Mouse (Mus musculus) CD4-positive helper T cell, adult 2 months (primary cell): Measurements from ENCODE around the gene Pdgfd.
"Not testable (repeated sequence)": the region's sequence is repeated elsewhere in the genome, so short reads cannot be mapped to it uniquely, and the experiment has no call there.

Source experiments
- DNase-seq: peaks from one replicate; pipeline ENCODE4 v3.0.0-alpha.2; 2012; ENCODE audit warnings: low read depth, missing footprints, low spot score

Pdgfd gene

GRCm38 (mm10) chr9:6168391-6169037 is at the start of gene Pdgfd:
Pdgfd (plus strand) TSS chr9:6168584.
- no peak for DNase-seq

GRCm38 (mm10) chr9:6169038-6169431 is 651 bp downstream of the Pdgfd start:
- no peak for DNase-seq

- DNase-seq = no peak
Measured at GRCm38 (mm10) chr9:6170962-6171361, 2.6 kb downstream of the Pdgfd start.

- DNase-seq = no peak
Measured at GRCm38 (mm10) chr9:6173276-6173675, 4.9 kb downstream of the Pdgfd start.

GRCm38 (mm10) chr9:6175731-6176130 is 7.3 kb downstream of the Pdgfd start:
- DNase-seq = no peak

- no peak for DNase-seq
Measured at GRCm38 (mm10) chr9:6182307-6182923, 14.0 kb downstream of the Pdgfd start.

GRCm38 (mm10) chr9:6187955-6188354 is 19.6 kb downstream of the Pdgfd start:
- DNase-seq = no peak

- no peak for DNase-seq
Measured at GRCm38 (mm10) chr9:6193352-6193751, 25.0 kb downstream of the Pdgfd start.

- no peak for DNase-seq
Measured at GRCm38 (mm10) chr9:6212862-6213261, 44.5 kb downstream of the Pdgfd start.

- DNase-seq = no peak
Measured at GRCm38 (mm10) chr9:6217505-6217904, 49.1 kb downstream of the Pdgfd start.

GRCm38 (mm10) chr9:6235982-6236381 is 67.6 kb downstream of the Pdgfd start:
- DNase-seq = not testable (repeated sequence)

- no peak for DNase-seq
Measured at GRCm38 (mm10) chr9:6250320-6250719, 81.9 kb downstream of the Pdgfd start.

GRCm38 (mm10) chr9:6251990-6252389 is 83.6 kb downstream of the Pdgfd start:
- DNase-seq = no peak

GRCm38 (mm10) chr9:6257072-6257471 is 88.7 kb downstream of the Pdgfd start:
- no peak for DNase-seq

- no peak for DNase-seq
Measured at GRCm38 (mm10) chr9:6264820-6265219, 96.4 kb downstream of the Pdgfd start.

- DNase-seq = no peak
Measured at GRCm38 (mm10) chr9:6269796-6270280, 101.5 kb downstream of the Pdgfd start, which contains the start of gene Ddi1. Ddi1 (minus strand) TSS chr9:6269846.

- DNase-seq = no peak
Measured at GRCm38 (mm10) chr9:6276395-6276794, 108.0 kb downstream of the Pdgfd start.

GRCm38 (mm10) chr9:6277526-6277925 is 109.1 kb downstream of the Pdgfd start:
- no peak for DNase-seq

- no peak for DNase-seq
Measured at GRCm38 (mm10) chr9:6286770-6287169, 118.4 kb downstream of the Pdgfd start.

- no peak for DNase-seq
Measured at GRCm38 (mm10) chr9:6289211-6289696, 120.9 kb downstream of the Pdgfd start.

- no peak for DNase-seq
Measured at GRCm38 (mm10) chr9:6298547-6298946, 130.2 kb downstream of the Pdgfd start.

GRCm38 (mm10) chr9:6302050-6302449 is 133.7 kb downstream of the Pdgfd start:
- no peak for DNase-seq

- no peak for DNase-seq
Measured at GRCm38 (mm10) chr9:6304590-6304989, 136.2 kb downstream of the Pdgfd start.
